Mouse (Mus musculus) brown adipose tissue, adult 24 weeks (tissue): ENCODE results near the gene Cnih3. TPM values are rescaled to one million over a fixed set of nuclear protein-coding genes. Genes with fewer than 3 reads are reported as not detected.
A peak's percentile ranks its signal among the peaks of the same experiment; 100 is the strongest.

Source experiments
- H3K27ac ChIP-seq: fragments of 200-500 bp; replicated peaks from 2 replicates; pipeline ENCODE4 v1.5.1; 2012; ENCODE audit warnings: low read depth, mild to moderate bottlenecking, low read length
- H3K4me1 ChIP-seq: fragments of 200-500 bp; 2 replicates; pipeline ENCODE4 v1.6.1; 2012; ENCODE audit warnings: low read length, mixed read lengths; ENCODE audit not compliant: control insufficient read depth, insufficient read depth, insufficient read length
- H3K4me3 ChIP-seq: fragments of 200-500 bp; 2 replicates; pipeline ENCODE4 v1.5.1; 2012; ENCODE audit warnings: low read depth, mild to moderate bottlenecking, low read length, moderate library complexity; ENCODE audit not compliant: insufficient read depth
- polyA plus RNA-seq: library from polyadenylated mRNA; stranded (reverse); fragments of >200 nt; gene quantifications from 2 replicates; pipeline ENCODE4 v1.2.4, GENCODE M21; 2012; ENCODE audit not compliant: missing spikeins, insufficient read depth, insufficient read length

Gene Cnih3
- polyA plus RNA-seq, 1 experiment, result not detected

DNA sequence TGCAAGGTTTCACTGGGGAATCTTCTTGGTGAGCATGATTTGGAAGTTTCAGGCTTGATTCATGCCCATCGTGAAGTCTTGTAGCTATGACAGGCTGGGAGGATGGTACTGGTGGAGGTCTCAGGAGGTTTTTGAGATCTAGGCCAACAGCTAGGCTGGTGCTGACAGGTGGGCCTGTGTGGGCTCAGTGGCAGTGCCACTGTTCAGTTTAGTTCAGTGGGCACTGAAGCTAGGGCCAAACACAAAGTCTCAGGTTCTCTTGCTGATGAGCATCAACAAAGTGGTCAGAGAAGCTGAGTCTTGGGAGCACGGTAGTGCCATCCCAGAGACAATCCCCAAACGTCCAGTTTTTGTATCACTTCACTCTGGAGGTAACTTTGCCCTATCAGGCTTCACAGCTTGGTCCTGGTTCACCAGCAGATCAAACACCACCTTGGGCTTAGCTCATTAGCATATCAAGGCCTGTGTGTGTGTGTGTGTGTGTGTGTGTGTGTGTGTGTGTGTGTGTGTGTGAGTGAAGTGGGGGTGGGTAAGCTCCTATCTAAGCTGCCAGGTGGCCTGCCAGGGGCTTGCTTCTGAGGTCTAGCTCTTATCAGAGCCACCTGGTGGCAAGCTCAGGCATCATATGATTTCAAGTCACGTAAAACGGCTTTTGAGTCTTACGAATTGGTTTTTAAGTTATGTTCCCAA, 18.0 kb upstream of the Cnih3 start:
- H3K4me3 ChIP-seq, result no peak overlapping the region
- H3K4me1 ChIP-seq, result no peaks in the 10 kb centered on the region
- H3K27ac ChIP-seq, result no peak overlapping the region

DNA sequence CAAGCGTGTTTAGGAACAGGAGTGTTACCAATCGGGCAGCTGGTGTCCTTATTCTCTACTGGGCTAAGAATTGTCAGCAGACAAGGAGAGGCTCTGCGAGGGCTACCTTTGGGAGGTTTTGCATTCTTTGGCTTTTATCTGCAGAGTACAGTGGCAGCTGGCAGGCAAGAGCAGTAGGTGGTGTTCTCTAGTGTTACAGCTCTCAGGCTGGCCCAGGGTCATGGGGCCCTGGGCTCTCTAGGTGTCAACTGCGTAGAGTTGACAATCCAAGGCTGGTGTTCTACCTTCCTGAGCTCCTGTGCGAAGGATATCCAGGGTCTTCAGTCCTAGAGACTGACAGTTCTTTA, 17.4 kb upstream of the Cnih3 start:
- Histone ChIP-seq H3K4me1 (no peaks in the 10 kb centered on the region), H3K27ac (no peak overlapping the region)

DNA sequence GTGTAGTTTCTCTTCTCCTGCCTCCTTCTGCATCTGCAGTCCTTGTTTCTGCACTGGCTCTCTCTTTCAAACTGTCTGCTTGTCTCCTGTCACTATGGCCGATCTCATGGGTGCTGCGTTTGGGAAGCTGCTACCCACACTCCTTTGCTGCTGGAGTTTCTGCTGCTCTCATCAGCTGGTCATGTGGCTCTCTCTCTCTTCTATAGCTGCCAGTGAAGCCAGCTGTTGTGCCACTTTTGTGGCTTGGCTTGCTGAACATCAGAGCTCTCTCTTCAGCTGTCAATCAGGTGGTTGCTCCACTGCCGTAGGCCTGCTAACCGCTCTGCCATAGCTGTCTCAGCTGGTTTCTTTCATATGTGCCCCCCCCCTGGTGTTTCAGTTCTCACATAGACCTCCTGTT, 17.0 kb upstream of the Cnih3 start:
- Histone ChIP-seq H3K27ac (no peak overlapping the region), H3K4me1 (no peaks in the 10 kb centered on the region)

More for the DNA sequence above, 17.4 kb upstream of the Cnih3 start:
- H3K4me3 ChIP-seq, result no peak overlapping the region

DNA sequence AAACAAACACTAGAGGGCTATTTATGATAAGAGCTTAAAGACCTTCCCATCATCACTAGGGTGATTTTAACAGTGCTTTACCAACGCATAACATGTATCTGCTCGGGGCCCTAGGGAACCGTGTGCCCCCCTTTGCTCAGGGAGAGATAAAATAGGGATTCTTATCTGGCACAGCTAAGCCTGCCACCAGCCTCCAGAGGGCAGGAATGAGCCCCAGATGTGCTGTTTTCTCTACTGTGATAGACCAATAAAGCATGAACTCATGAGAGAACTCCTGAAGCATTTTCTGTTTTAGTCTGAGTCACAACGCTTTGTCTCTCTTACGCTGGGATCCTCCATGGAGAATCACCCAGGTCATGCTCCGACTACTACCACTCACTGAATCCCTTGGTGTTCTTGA, 15.6 kb upstream of the Cnih3 start:
- Histone ChIP-seq H3K4me1 (no peaks in the 10 kb centered on the region), H3K4me3 (no peak overlapping the region), H3K27ac (no peak overlapping the region)

More for the DNA sequence above, 17.0 kb upstream of the Cnih3 start:
- no peak overlapping the region for H3K4me3 ChIP-seq

DNA sequence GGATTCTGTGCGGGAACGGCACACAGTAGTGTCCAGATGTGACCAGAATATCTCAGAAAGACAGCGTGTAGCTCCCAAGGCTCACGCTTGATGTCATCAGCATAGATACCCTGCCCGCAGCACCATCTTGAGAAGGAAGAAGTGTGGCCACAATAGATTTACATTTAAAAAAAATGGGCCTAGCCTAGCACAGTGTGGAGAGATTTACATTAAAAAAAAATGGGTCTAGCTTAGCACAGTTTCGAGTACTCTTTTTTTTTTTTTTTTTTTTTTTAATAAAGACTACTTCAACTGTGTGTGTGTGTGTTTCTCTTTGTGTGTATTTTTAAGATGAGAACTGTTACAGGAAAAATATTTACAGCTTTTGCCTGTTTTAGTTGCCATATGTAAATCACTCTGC, 13.3 kb upstream of the Cnih3 start:
- Histone ChIP-seq H3K4me3 (no peak overlapping the region), H3K4me1 (no peaks in the 10 kb centered on the region), H3K27ac (no peak overlapping the region)

DNA sequence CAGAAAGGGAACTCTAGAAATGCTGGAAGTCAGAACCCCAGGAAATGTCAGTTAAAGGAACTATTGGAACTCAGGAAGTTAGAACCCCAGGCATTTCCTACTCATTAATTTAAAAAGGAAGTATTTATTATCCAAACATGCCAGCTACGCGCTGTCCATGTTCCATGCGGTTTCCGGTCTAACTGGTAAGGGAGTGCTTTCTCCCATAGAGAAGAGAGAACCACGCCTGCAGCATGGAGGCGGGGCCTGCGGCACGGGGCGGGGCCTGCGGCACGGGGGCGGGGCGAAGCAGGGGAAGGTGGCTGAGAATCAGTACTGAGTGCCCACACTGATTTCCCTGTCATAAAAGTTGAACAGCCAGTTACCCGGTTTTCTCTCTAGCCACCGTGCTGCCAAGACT, 6.9 kb upstream of the Cnih3 start:
- peaks cover 3% of the 10 kb centered on the region; the same call in 1 of the 2 replicates for H3K4me1 ChIP-seq
- H3K27ac ChIP-seq, result peak overlapping the region; percentile 78; the same call in 1 of the 2 replicates
- no peak overlapping the region for H3K4me3 ChIP-seq

DNA sequence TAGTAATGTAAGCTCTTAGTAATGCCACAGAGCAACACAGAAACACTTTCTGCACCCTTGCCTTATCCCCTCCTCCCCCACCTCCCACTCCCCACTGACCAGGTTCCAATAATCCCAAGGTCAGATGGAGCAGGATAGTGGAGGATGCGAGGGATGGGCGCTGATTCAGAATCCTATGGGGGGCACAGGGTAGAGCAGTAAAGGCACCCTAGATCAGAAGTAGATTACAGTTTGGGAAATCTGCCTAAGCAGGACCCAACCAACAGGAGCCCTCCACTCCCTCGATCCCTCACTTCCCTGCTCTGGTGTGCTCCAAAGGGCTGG, 423 bp upstream of the Cnih3 start:
- H3K4me1 ChIP-seq, result 0 out of 2 replicates have a peak, but pooled peaks cover 2% of the 10 kb centered on the region
- no peak overlapping the region for H3K27ac ChIP-seq
- peak overlapping the region; percentile 38 for H3K4me3 ChIP-seq

DNA sequence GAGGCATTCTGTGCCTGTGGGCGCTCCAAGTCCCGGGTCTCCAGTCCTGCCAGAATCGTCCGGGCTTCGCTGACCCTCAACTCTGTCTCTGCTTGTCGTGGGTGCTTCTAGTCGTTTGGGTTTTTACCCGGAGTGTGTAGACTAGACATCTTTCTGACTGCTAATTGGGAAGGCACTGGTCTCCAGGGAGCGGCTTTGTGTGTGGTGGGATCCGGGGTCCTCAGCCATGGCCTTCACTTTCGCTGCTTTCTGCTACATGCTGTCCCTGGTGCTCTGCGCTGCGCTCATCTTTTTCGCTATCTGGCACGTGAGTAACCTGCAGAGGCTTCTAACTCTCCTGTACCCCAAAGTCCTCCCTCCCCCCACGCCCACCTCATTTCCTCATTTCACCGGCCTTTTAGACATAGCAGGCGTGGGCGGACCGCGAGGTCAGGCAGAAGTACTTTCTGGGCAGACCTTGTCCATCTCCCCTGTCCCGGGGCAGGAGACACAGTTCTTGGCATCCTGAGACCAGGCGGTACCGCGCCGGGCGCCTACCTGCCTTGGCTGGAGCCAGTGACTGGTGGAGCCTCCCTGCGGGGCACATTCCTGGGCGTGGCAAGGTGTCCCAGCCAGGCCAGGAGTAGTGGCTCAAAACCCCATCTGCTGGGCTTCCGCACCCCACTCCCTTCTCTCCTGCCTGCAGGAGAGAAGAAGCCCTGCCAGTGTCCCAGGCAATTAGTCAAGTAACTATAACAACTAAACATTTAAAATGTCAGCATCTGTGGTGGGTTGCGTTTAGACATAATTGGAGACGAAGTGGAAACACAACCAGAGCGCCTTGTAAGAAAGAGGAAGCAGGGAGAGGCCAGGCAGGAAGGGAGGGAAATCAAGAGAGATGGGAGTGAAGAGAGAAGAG, 1.0 kb downstream of the Cnih3 start:
- Histone ChIP-seq H3K4me1 (0 out of 2 replicates have a peak, but pooled peaks cover 2% of the 10 kb centered on the region), H3K27ac (no peak overlapping the region), H3K4me3 (peak overlapping the region; percentile 38)

DNA sequence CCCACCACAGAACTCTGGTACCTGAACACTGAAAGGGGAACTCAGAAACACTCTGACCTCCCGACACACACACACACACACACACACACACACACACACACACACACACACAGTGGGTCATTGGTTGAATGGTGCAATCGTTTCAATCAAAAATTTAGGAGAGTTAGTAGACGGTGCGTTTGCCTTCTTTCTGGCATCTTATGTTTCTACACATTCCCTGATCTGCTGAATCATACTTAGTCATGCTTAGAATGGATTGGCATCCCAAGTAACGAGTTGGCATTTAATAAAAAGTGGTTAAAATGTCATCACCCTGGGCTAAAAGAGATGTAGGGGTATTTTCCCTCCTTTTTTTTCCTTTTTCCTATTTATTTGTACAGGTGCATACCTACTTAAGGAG, 3.3 kb downstream of the Cnih3 start:
- 0 out of 2 replicates have a peak, but pooled peaks cover 2% of the 10 kb centered on the region for H3K4me1 ChIP-seq
- H3K27ac ChIP-seq, result no peak overlapping the region
- no peak overlapping the region for H3K4me3 ChIP-seq

DNA sequence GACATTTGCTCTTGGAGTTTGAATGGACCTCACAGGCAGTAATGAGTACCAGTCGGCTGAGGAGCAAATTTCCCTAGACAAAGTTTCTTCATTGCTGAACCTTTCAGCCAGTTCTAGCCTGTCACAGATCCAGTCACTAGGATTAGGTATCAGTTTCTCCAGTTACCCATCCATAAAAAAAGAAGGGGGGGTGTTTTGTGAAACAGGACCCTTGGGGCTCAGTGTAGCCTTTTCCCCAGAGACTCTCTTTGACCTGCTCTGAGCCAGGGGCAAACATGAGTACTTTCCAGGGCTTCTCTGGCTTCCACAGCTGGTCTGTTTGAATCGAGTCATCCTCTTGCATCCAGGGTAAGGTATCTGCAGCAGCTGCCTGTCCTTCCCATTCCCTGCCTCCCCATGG, 5.4 kb downstream of the Cnih3 start:
- H3K4me3 ChIP-seq, result no peak overlapping the region
- H3K27ac ChIP-seq, result no peak overlapping the region
- H3K4me1 ChIP-seq, result 0 out of 2 replicates have a peak, but pooled peaks cover 2% of the 10 kb centered on the region

DNA sequence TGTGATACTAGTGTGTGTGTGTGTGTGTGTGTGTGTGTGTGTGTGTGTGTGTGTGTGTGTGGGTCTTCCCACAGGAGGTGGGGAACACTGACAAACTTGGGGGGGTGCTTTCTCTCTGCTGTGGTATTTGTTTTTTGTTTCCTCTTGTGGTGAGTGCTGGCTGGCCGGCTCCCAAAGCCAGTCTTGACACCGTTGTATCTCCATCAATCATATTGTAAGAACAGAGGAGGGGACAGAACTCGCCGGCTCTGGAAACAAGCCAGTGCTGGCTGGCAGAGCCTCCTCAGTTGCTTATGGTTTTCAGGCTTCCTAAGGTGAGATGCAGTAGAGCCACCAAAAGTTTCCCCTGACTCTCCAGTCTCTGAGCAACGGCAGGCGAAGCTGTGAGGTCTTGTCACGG, 6.1 kb downstream of the Cnih3 start:
- Histone ChIP-seq H3K27ac (no peak overlapping the region), H3K4me3 (no peak overlapping the region), H3K4me1 (no peaks in the 10 kb centered on the region)

DNA sequence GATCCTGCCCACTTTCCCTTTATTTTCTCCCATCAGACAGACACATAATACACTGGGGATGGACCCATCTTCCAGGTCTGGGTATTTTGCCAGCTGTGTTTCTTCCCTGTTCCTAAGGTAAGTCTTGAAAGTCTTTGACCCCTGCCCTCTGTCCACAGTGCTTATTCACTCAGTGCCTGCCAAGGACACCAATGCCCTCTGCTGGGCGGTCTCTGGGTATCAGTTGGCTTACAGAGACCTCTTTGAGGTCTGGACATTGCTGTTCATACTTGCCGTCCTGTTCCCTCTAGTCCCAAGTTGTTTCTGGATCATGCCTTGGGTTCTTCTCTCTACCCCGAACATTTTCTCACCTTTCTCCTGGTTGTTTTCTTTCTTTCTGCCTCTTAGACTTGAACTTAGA, 8.3 kb downstream of the Cnih3 start:
- Histone ChIP-seq H3K4me3 (no peak overlapping the region), H3K4me1 (no peaks in the 10 kb centered on the region)

DNA sequence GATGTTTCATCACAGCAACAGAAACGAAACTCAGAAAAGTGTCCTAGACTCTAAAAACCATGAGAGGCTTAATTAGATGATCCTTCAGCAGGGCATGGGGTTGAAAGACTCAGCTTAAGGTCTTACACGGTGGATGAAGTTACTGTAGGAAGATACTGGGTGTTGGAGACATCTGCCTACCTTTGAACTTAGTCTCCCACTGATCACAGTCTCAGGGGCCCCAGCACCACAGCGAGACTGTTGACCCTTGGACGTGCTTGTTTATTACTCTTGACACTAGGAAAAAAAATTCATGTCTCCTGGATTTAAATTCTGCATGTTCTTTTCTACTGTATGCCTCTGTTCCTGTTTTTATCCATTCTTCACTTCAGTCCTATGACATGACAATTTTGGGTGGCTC, 11.6 kb downstream of the Cnih3 start:
- Histone ChIP-seq H3K4me1 (no peaks in the 10 kb centered on the region), H3K27ac (no peak overlapping the region), H3K4me3 (no peak overlapping the region)

More for the DNA sequence above, 8.3 kb downstream of the Cnih3 start:
- H3K27ac ChIP-seq, result no peak overlapping the region

DNA sequence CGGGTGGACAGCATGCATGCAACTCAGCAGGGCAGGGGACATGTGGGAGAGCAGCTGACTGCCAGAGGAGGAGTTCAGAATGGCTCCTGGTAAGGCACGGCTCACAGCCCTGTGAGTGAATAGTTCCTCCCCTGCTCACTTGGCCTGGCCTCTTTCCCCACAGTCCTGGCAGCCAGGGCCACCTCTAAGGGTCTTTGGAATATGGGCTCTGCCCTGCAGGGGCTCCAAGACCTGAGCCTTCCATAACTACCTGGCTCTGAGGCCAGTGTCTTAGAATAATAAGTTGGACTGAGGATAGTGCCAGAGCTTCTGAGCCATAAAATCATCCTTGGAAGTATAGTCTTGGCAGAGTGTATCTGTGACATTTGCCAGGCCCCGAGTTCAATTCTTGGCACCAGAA, 12.9 kb downstream of the Cnih3 start:
- Histone ChIP-seq H3K4me3 (no peak overlapping the region), H3K4me1 (no peaks in the 10 kb centered on the region), H3K27ac (no peak overlapping the region)

DNA sequence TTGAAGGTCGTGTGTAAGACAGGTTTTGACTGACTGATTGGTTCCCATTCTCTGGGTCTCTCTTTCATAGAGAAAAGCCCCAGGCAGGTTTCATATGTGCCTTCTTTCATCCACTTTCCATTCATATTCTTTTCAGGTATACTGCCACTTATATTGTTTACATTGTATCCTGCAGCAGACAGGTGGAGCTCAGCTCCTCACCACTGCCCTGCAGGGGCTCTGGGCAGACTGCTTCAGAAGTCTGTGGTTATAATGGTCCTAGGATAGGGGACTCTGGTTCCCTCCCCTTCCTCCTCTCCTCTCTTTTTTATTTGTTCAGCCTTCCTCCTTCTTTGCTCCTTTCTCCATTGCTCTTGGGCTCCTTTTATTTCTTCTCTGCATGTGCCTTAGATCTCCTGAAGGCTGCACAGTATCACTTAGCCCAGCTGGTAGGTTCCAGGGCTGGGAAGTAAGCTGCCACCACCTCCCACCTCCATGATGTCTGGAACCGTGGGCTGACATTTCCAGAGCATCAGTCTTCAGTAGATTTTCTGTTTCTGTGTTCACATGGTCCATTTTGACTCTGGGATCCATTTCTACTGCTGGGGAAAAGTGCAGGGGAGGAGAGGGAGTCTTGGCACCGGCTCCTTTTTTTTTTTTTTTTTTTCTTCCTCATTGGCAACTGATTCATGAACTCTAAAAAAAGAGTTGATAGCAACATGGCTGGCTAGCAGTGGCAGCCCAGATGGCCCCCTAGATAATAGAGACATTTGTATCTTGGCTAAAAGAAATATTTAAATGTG, 16.6 kb downstream of the Cnih3 start:
- Histone ChIP-seq H3K27ac (no peak overlapping the region), H3K4me1 (no peaks in the 10 kb centered on the region)

More for the DNA sequence above, 16.6 kb downstream of the Cnih3 start:
- no peak overlapping the region for H3K4me3 ChIP-seq
